Mouse (Mus musculus) lung, adult 18-20 months (tissue): ENCODE measurements at regions not wholly inside any gene's neighbourhood (a gene's known extent, or its start where the extent isn't known, plus 50 kb on each side); places are given as distances from the start of the nearest gene placed in this dataset.

Experiments used
- DNase-seq, 2 experiments: peaks; one replicate each; pipeline ENCODE4 v3.0.0; 2022; ENCODE audit warnings: mixed read lengths in 2 of 2

DNA sequence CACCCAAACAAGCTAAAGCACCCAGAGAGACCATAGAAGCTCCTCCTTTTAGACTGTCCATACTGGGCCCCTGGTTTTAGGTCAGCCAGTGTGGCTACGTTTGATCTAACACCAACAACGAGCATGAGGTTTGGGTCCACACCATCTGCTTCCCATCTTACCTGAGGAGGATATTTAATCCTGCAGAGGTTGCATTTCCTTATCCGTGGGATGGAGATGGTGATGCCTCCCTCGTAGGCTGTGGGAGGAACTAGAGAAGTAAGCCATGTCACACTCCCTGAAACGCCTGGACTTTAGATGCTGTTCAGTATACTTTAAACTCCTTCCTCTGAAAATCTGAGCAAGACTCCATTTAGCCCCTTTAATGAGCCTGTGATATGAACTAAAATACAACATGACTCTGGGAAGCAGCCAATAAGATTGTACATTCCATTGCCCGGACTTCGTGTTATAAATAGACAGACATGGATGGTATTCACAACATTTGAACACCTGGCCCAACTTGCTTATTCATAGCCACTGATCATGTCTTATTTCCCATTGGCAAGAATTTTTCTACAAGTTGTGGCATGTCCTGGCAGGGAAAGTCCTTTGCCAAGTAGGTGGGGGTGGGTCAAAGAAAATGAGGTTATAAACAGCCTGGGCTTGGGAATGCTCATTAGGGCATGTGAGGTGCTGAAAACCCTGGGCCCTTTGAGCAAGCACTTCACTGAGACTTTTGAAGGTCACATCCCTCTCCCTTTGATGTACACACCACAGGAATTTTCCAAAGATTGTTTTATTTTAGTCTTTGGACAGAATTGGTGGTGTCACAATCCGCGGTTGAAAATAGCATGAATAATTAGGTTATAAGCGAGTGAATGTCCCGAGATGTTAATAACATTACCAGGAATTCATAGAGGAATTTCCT is 89.7 kb upstream of the Pgrmc2 start:
- no peak for DNase-seq

DNA sequence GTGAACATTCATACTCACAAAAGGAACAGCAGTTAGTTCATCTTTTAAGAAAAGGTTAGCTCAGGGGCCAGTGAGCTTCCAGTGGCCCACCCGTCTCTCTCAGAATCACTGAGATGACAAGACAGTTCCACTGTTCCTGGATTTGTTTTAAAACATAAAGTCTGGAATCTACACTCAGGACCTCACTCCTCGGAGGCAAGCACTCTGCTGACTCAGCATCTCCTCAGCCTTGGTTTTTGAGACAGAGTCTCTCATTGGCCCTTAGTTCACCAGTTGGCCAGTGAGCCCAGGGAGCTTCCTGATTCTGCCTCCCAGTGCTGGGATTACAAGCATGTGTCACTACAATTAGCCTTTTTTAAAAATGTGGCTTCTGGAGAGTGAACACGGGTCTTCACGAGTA is 88.9 kb upstream of the Pgrmc2 start:
- DNase-seq, result no peak

DNA sequence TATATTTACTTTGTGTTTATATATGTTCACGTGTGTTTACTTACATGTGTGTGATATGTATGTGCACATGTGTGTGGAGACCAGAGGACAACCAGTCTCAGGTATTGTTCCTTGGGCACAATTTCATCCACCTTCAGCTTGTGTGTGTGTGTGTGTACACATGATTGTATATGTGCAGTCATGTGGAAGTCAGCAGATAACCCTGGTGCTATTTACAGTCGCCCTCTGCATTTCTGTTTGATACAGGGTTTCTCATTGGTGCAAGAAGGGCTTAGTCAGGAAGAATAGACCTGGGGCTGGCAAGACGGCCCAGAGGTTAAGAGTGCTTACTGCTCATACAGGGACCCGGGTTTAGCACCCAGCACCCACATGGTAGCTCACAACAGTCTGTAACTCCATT is 88.5 kb upstream of the Pgrmc2 start:
- DNase-seq, result no peak

DNA sequence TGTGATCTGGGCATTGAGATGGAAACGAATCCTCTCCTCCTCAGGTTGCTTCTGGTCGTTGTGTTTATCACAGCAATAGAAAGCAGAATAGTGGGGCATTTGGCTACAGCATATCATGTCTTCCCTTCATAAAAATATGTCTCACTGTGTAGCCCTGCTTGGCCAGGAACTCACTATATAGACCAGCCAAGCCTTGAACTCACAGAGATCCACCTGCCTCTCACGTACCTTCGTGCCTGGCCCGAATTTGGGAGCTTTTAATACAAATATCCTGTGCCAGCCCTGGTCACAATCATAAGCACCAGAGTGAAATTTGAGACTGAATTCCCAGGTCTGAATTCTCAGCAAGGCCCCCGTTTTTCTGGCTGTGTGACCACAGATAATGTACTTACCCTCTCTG is 87.7 kb upstream of the Pgrmc2 start:
- DNase-seq, result no peak

DNA sequence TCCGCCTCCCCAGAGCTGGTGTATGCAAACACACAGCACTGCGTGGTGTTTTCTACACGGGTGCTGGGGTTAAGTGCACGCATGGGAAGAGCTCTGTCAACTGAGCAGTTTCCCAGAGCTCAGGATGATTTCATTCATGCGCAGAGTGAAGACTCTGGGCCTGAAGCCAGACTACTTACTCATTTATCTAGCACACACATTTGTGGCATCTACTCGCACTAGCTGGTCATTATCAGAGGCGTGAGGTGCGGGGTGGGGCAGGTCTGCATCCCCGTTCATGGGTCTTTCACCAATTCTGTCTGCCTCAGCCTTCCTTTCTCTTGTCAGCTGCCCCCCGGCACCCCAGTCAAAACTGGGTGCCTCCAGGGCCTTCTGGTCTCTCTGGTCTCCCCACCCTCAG is 86.6 kb upstream of the Pgrmc2 start:
- DNase-seq, result no peak

DNA sequence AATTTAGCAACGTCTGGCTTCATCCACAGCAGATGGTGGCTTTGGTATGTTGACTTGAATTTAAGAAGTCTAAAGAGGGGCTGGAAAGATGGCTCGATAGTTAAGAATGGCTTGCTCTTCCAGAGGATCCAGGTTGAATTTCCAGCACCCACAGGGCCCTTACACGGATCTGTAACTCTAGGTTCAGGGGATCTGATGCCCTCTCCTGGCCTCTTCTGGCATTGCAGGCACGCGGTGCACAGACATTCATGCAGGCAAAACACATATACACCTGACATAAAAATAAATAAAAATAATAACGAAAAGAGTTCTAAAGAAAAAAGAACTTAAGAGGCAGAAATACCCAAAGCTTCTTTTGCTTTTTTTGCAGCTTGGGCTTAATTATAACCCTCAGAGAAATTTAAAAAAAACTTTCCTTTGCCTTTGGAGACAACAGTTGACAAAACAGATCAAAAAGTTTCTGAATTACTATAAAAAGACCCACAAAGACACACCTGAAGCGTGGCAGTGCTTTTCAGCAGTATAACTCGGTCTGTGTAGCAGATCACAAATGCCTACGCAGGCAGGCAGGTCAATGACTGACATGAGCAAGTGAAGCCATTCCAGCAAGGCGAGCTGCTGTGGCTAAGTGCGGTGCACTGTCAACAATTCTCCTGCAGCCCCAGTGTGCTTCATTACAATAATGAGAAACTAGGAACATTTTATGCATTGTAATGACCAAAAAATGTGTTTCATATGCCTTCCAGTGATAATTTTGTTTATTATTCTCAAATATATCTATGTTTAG is 85.5 kb upstream of the Pgrmc2 start:
- no peak for DNase-seq

DNA sequence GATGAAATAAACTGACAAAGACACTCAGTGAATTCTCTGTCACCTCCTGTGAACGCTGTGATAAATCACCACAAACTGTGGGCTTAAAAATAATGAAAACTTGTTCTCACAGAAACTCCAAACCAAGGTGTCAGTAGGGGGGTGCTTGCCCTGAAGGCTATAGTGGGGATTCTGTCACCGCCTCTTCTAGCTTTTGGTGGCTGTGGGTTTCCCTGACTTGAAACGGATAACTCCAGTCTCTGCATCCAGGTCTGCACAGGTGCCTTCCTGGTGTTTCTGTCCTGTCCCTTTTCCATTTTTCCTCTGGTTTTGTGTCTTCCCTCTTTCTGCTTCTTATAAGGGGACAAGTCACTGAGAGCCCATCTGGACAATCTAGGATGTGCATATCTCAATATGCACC is 84.6 kb upstream of the Pgrmc2 start:
- DNase-seq, result no peak

DNA sequence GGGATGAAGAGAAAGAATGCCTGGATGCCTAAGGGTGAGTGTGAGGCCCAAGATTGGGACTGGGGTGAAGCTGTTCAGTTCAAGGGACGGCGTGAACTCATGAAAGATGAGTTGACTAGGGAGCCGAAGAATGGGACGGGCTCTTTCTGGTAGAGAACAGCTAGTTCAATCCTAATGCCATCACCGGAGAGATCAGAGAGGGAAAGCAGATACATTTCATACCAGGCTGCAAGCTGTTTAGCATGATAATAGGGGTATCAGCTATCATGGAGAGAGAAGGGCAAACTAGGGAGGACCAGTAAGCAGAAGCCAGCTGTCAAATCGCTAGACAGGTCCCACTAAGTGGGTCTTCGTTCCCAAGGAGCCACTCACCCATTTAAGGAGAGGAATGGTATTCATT is 81.9 kb upstream of the Pgrmc2 start:
- DNase-seq, result no peak

DNA sequence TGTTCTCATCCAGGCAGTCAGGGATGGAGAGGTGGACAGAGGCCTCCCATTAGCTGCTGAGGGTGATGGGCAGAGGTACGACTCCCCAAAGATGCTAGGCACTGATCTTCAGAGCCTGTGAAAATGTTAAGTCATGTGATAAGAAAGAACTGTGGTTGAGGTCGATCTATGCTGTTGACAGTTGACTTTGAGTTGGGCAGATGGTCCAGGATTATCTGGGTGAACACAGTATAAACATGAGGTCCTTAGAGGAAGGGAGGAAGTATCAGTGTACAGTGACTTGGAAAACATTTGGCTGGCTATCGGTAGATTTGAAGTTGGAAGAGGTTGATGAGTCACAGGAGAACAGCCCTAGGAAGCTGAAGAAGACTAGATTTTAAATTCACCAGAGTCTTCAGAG is 80.9 kb upstream of the Pgrmc2 start:
- no peak for DNase-seq

DNA sequence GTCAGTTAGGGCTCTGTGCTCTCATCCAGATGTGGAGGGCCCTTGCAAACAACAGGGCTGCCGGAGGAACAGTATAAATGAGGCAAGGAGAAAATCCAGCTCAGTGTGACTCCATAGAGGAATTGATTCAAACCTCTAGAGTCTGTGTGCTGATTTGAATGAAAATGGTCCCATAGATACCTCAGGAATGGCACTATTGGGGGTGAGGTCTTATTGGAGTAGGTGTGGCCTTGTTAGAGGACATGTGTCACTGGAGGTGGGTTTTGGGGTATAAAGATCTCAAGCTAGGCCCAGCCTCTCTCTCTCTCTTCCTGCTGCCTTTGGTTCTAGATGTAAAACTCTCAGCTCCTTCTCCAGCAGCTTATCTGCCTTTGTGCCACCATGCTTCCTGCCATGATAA is 79.7 kb upstream of the Pgrmc2 start:
- DNase-seq, result no peak

DNA sequence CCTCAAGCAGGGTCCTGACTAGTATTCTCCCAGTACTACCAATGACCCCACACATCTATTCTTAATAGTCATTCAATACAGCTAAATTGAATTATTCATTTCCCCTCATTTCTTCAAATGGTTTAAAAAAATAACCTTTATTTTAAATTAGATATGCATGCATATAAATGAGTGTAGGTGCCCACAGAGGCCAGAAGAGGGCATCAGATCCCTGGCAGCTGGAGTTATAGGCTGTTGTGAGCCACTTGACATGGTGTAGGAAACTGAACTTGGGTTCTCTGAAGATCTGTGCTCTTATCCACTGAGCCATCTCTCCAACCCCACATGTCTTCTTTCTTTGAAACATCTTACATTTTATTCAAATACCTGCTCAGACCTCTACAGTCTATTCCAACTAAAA is 77.8 kb upstream of the Pgrmc2 start:
- no peak for DNase-seq

DNA sequence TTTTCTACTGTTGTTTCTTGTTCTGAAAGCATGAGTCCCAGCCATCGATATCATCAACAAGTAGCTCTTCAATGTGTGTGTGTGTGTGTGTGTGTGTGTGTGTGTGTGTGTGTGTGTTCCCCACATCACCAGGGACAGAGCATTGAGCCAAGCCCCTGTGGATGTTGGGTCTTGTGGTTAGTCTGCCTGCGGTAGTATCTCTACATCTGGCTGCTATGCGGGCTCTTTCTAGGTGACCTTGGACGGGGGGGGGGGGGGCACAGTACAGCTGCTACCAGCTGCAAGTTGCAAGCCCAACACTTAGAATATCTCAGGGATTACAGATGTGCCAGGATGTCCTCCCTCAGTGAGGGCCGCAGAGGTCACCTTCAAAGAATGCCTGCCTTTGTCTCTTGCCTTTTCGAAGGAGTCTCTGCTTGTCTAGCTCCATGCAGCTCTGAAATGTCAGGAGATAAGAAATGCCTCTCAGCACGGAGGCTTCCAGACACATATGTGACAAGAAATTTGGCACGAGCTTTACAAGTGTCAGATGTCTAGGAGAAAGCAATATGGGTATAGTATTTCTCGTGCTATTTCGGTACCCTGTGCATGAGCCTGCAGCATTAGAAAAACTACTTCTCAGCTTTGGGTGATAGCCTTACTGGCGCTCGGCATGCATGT is 75.6 kb upstream of the Pgrmc2 start:
- no peak for DNase-seq

DNA sequence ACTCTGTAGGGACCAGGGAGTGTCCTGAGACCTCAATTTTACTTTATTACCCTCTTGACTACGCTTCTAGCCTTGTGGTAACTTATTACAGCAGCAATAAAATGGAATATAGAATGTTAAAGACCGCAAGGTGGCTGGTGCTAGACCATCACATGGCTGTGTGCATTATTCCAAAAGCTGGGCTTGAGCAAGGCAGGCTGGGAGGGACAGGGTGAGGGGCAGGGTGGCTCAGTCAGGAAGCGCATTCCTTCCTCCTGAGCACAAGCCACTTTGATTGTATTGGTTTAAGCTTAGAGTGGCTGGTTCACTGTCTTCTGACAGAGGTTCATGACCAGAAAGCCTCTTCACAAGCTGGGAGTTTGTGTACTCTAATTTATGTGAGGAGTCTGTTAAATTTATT is 74.6 kb upstream of the Pgrmc2 start:
- no peak for DNase-seq

DNA sequence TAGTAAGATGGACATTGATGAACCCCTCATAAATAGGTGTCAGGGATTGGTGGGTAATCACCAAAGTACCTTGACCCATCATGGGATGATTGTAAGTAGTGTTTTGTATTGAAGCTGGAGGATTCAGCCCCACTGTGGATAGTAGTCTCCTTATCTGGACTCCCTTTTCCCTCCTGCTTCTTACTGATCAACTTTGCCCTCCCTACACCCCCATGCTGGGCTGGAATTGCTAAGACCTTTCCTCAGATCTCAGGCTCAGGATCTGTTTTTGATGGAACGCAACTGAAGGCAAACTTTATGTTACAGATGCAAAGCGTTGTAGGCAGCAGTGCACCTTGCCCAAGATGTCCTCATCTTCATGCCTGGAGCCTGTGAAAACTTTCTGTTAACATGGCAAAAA is 73.7 kb upstream of the Pgrmc2 start:
- no peak for DNase-seq

DNA sequence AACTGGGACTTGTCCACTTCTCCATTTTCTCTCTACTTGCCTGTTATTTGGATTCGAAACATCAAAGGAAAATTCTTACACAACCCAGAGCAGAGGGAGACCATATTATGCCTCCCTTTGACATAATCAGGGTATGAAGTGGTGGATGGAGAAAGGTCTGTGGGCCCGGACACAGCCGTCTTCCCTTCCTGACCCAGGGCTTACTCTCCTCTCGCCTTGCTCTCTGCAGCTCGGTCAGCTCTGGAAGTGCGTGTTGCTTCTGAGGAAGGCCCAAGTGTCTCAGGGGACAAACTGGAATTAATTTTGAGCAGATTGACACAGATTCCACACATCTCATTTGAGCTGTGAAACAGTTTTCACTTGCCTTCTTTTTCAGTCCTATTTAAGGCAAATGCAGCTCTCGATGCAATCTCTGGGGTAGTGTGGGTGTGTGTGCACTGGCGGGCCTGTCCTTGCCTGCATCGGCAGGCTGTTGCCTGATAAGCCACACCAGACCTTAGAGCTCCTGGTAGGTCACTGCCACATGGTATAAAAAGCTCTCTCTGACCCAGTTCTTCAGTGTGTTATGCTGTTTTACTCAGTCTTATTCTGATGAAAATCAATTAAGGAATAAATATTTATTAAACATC is 72.4 kb upstream of the Pgrmc2 start:
- DNase-seq, result no peak

DNA sequence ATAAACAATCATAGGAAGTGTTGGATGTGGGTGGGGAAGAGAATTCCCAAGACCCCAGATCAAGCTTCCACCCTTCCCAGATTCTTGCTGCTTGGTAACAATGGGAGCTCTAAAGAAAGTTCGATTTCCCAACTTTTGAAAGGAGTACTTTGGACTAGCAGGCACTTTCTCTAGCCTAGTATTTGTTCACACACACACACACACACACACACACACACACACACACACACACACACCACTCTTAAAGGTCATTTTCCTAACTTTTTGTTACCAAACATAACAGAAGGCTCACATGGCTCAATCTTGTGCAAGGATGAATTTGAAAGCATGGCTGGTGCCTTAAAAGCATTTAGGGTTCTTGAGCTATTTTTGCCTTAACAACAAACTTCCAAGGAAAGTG is 71.6 kb upstream of the Pgrmc2 start:
- DNase-seq, result no peak

DNA sequence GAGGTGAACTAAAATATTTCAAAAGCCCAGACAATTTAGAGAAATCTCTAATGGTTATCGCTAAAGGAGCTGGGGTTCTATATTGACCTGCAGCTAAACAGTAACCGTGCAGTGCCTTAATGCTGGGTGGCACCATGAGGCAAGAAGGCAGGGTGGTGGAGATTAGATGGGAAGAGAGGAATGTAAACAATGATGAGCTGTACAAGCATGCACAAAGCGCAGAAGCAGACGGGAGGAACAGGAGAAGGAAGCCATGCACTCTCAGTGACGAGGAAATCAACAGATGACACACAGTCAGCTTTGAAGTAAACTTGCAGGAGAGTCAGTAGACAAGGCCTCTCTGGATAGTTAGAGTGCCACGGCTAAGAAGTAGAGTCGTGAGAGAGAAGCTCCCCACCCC is 69.1 kb upstream of the Pgrmc2 start:
- no peak for DNase-seq

DNA sequence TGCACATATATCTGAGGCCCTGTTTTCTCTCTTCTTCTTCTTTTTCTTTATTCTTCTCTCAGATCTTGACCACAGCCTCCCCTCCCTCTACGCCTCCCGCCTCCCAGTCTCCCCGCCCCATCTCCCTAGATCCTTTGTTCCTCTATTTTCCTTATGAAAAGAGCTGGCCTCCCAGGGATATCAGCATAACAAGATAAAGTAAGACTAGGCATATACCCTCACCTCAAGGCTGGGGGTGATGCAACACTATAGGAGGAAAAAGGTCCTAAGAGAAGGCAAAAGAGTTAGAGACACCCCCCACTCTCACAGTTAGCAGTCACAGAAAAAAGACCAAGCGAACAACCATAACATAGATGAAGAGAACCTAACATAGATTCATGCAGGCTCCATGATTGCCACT is 57.5 kb upstream of the Pgrmc2 start:
- no peak for DNase-seq

DNA sequence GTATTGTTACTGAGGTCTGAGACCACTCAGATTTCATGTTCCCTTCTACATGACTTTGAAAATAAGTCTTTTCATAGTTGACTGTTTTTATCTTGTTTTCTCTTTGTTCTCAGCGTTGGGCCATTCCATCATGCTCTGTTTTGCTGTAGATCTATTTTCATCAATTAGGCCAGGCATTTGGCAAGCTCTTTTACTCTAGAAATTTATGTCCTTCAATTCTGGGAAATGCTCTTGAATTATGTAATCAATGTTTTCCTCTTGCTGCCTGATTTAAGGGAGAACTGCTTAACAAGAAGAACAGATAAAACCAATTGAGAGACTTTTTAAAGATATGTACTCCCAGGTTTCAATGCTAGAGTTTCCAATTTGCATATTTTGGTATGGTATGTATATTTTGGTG is 55.1 kb upstream of the Pgrmc2 start:
- no peak for DNase-seq

DNA sequence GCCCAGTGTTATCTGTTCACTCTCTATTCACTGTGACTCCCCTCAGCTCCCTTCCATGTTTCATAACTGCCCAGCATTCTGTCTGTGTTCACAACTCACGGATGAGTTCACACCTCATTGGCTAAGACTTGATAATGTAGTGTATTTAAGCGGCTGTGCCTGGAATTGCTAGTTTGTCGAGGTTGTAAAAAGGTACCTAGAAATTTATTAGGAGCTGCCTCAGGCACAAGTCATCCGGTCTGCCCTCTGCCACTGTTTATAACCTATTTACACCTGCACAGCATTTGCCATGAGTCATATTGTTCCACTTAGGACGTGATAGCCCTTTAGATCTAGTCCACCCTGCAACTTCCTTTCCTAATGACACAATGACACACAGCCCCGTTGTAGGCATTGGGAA is 50.0 kb upstream of the Pgrmc2 start:
- no peak for DNase-seq
